Mouse (Mus musculus): ENCODE data around the gene Kctd21.

DNA sequence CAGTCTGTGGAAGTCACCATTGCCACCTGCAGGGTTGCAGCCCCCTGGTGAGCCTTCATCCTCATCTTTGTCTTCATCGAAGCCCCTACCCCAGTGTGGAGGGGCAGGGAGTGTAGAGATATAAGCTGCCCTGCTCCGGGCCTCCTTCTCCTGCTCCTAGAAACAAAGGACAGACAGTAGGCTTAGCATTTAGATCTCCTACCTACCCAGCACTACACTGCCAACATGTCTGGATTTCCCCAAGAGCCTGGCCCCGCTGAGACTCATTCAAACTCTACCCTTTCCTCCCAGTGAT, 21.8 kb upstream of the Kctd21 start:
- no peak for TF ChIP-seq CTCF (IDR thresholded peaks at IDR 0.05; ENCODE audit: extremely low read depth, insufficient read length, insufficient replicate concordance, low read depth, low read length)
- TF ChIP-seq POLR2A (IDR thresholded peaks at IDR 0.05; ENCODE audit: low read depth, low read length) = no peak

Measured in small intestine, adult 2 months (tissue).